Mouse (Mus musculus): Measurements from ENCODE around the gene Aph1c. TPM values are rescaled to one million over a fixed set of nuclear protein-coding genes. Genes with fewer than 3 reads are reported as not detected.
"Not testable (repeated sequence)": the region's sequence is repeated elsewhere in the genome, so short reads cannot be mapped to it uniquely, and the experiment has no call there.

The Aph1c gene
- polyA plus RNA-seq (2015; fragmentation: Nextera tagmentation; extraction: Ambion mirVana) = 4.1 and 4.8 TPM in 2 replicates

- H3K36me3 ChIP-seq = no peaks in the 10 kb centered on the region
- H3K9me3 ChIP-seq = no peaks in the 10 kb centered on the region
- peaks cover 9% of the 10 kb centered on the region for H3K27me3 ChIP-seq
- peak within 1 kb of the TSS; percentile 86 for H3K4me3 ChIP-seq
- peak; percentile 99 for ATAC-seq (ENCODE audit: low FRiP score, low read depth)
- H3K4me1 ChIP-seq (replicated peaks) = peaks cover 19% of the 10 kb centered on the region
- peak within 1 kb of the TSS; percentile 47 for H3K9ac ChIP-seq
- peak within 1 kb of the TSS; percentile 58; the same call in 1 of the 2 replicates for H3K27ac ChIP-seq (replicated peaks)
- WGBS = under 1% methylated on average over 57 of the region's 58 CpGs
- H3K4me2 ChIP-seq = peak within 1 kb of the TSS; percentile 94
Observed at GRCm38 (mm10) chr9:66834318-66835096, at the start of gene Aph1c. Gene Aph1c (minus strand): TSS chr9:66834726.

GRCm38 (mm10) chr9:66883500-66883899 is 49.0 kb upstream of the Aph1c start:
- no peak overlapping the region for H3K9ac ChIP-seq
- 88% methylated on average over 5 of the region's 5 CpGs for WGBS
- ATAC-seq (ENCODE audit: low FRiP score, low read depth) = no peak
- no peak overlapping the region for H3K4me2 ChIP-seq
- H3K9me3 ChIP-seq = no peaks in the 10 kb centered on the region
- no peaks in the 10 kb centered on the region for H3K27me3 ChIP-seq
- peaks cover 24% of the 10 kb centered on the region for H3K4me1 ChIP-seq (replicated peaks)
- H3K36me3 ChIP-seq = no peaks in the 10 kb centered on the region
- H3K4me3 ChIP-seq = no peak overlapping the region
- no peak overlapping the region for H3K27ac ChIP-seq (replicated peaks)

GRCm38 (mm10) chr9:66882406-66882821 is 47.9 kb upstream of the Aph1c start:
- Histone ChIP-seq H3K4me2 (no peak overlapping the region), H3K4me1 (replicated peaks) (peaks cover 14% of the 10 kb centered on the region), H3K27me3 (no peaks in the 10 kb centered on the region), H3K36me3 (no peaks in the 10 kb centered on the region), H3K4me3 (no peak overlapping the region), H3K27ac (replicated peaks) (no peak overlapping the region), H3K9ac (no peak overlapping the region), H3K9me3 (no peaks in the 10 kb centered on the region)
- no peak for ATAC-seq (ENCODE audit: low FRiP score, low read depth)
- WGBS = 59% methylated on average over 8 of the region's 8 CpGs

GRCm38 (mm10) chr9:66881858-66882257 is 47.3 kb upstream of the Aph1c start:
- Histone ChIP-seq H3K4me3 (no peak overlapping the region), H3K9ac (no peak overlapping the region), H3K27me3 (no peaks in the 10 kb centered on the region), H3K4me2 (no peak overlapping the region), H3K9me3 (no peaks in the 10 kb centered on the region), H3K4me1 (replicated peaks) (peaks cover 9% of the 10 kb centered on the region), H3K36me3 (no peaks in the 10 kb centered on the region), H3K27ac (replicated peaks) (no peak overlapping the region)
- 77% methylated on average over 3 of the region's 3 CpGs for WGBS
- no peak for ATAC-seq (ENCODE audit: low FRiP score, low read depth)

GRCm38 (mm10) chr9:66880752-66881151 is 46.2 kb upstream of the Aph1c start:
- no peaks in the 10 kb centered on the region for H3K36me3 ChIP-seq
- 92% methylated on average over 2 of the region's 2 CpGs for WGBS
- H3K4me1 ChIP-seq (replicated peaks) = no peaks in the 10 kb centered on the region; the same call in 1 of the 2 replicates
- no peak overlapping the region for H3K4me3 ChIP-seq
- no peak for ATAC-seq (ENCODE audit: low FRiP score, low read depth)
- no peaks in the 10 kb centered on the region for H3K27me3 ChIP-seq
- H3K4me2 ChIP-seq = no peak overlapping the region
- no peak overlapping the region for H3K9ac ChIP-seq
- H3K27ac ChIP-seq (replicated peaks) = no peak overlapping the region
- H3K9me3 ChIP-seq = no peaks in the 10 kb centered on the region

GRCm38 (mm10) chr9:66879486-66879885 is 45.0 kb upstream of the Aph1c start:
- Histone ChIP-seq H3K4me1 (replicated peaks) (no peaks in the 10 kb centered on the region; the same call in 1 of the 2 replicates), H3K36me3 (no peaks in the 10 kb centered on the region), H3K4me3 (no peak overlapping the region), H3K27me3 (no peaks in the 10 kb centered on the region), H3K9ac (no peak overlapping the region), H3K4me2 (no peak overlapping the region), H3K9me3 (no peaks in the 10 kb centered on the region), H3K27ac (replicated peaks) (no peak overlapping the region)
- WGBS = 71% methylated on average over 6 of the region's 6 CpGs
- ATAC-seq (ENCODE audit: low FRiP score, low read depth) = no peak

GRCm38 (mm10) chr9:66878899-66879298 is 44.4 kb upstream of the Aph1c start:
- WGBS = 97% methylated on average over 3 of the region's 3 CpGs
- ATAC-seq (ENCODE audit: low FRiP score, low read depth) = no peak
- Histone ChIP-seq H3K4me2 (no peak overlapping the region), H3K9me3 (no peaks in the 10 kb centered on the region), H3K27ac (replicated peaks) (no peak overlapping the region), H3K4me3 (no peak overlapping the region), H3K9ac (no peak overlapping the region), H3K27me3 (no peaks in the 10 kb centered on the region), H3K36me3 (no peaks in the 10 kb centered on the region), H3K4me1 (replicated peaks) (no peaks in the 10 kb centered on the region; the same call in 1 of the 2 replicates)

- Histone ChIP-seq H3K27ac (replicated peaks) (no peak overlapping the region), H3K9ac (no peak overlapping the region), H3K4me3 (no peak overlapping the region), H3K4me2 (no peak overlapping the region), H3K4me1 (replicated peaks) (no peaks in the 10 kb centered on the region), H3K9me3 (no peaks in the 10 kb centered on the region), H3K36me3 (no peaks in the 10 kb centered on the region), H3K27me3 (no peaks in the 10 kb centered on the region)
- no peak for ATAC-seq (ENCODE audit: low FRiP score, low read depth)
- 81% methylated on average over 5 of the region's 5 CpGs for WGBS
Observed at GRCm38 (mm10) chr9:66876577-66876976, 42.1 kb upstream of the Aph1c start.

GRCm38 (mm10) chr9:66874297-66874696 is 39.8 kb upstream of the Aph1c start:
- ATAC-seq (ENCODE audit: low FRiP score, low read depth) = no peak
- no peaks in the 10 kb centered on the region for H3K4me1 ChIP-seq (replicated peaks)
- H3K4me2 ChIP-seq = no peak overlapping the region
- H3K27me3 ChIP-seq = no peaks in the 10 kb centered on the region
- H3K4me3 ChIP-seq = no peak overlapping the region
- H3K36me3 ChIP-seq = no peaks in the 10 kb centered on the region
- H3K9ac ChIP-seq = no peak overlapping the region
- no peak overlapping the region for H3K27ac ChIP-seq (replicated peaks)
- over 99% methylated on average over 5 of the region's 5 CpGs for WGBS
- no peaks in the 10 kb centered on the region for H3K9me3 ChIP-seq

- Histone ChIP-seq H3K36me3 (no peaks in the 10 kb centered on the region), H3K27me3 (no peaks in the 10 kb centered on the region), H3K4me2 (no peak overlapping the region), H3K9me3 (no peaks in the 10 kb centered on the region), H3K27ac (replicated peaks) (no peak overlapping the region), H3K4me3 (no peak overlapping the region), H3K9ac (no peak overlapping the region), H3K4me1 (replicated peaks) (no peaks in the 10 kb centered on the region)
- no peak for ATAC-seq (ENCODE audit: low FRiP score, low read depth)
Observed at GRCm38 (mm10) chr9:66873531-66873930, 39.0 kb upstream of the Aph1c start.

GRCm38 (mm10) chr9:66873009-66873408 is 38.5 kb upstream of the Aph1c start:
- H3K4me2 ChIP-seq; H3K27me3 ChIP-seq; H3K4me3 ChIP-seq; ATAC-seq (ENCODE audit: low FRiP score, low read depth); H3K9ac ChIP-seq; H3K9me3 ChIP-seq; H3K36me3 ChIP-seq; H3K4me1 ChIP-seq (replicated peaks): not testable (repeated sequence)
- peak overlapping the region; percentile 30; the same call in 1 of the 2 replicates for H3K27ac ChIP-seq (replicated peaks)
- WGBS = 84% methylated on average over 2 of the region's 2 CpGs

- WGBS = 74% methylated on average over 10 of the region's 10 CpGs
- Histone ChIP-seq H3K9ac (no peak overlapping the region), H3K9me3 (no peaks in the 10 kb centered on the region), H3K36me3 (no peaks in the 10 kb centered on the region), H3K4me1 (replicated peaks) (no peaks in the 10 kb centered on the region), H3K4me3 (no peak overlapping the region), H3K4me2 (no peak overlapping the region), H3K27ac (replicated peaks) (peak overlapping the region; percentile 30; the same call in 1 of the 2 replicates), H3K27me3 (no peaks in the 10 kb centered on the region)
- ATAC-seq (ENCODE audit: low FRiP score, low read depth) = peak; percentile 38; the same call in 1 of the 2 replicates
Observed at GRCm38 (mm10) chr9:66872015-66872727, 37.6 kb upstream of the Aph1c start.

Data from hindbrain, embryonic 15.5 days (tissue).